Mouse (Mus musculus) urinary bladder, postnatal 14 days (tissue): Measurements from ENCODE around the gene Evi2a.

Source experiments
- DNase-seq: peaks from one replicate; pipeline ENCODE4 v3.0.0; 2021; ENCODE audit warnings: low spot score

The Evi2a gene

DNA sequence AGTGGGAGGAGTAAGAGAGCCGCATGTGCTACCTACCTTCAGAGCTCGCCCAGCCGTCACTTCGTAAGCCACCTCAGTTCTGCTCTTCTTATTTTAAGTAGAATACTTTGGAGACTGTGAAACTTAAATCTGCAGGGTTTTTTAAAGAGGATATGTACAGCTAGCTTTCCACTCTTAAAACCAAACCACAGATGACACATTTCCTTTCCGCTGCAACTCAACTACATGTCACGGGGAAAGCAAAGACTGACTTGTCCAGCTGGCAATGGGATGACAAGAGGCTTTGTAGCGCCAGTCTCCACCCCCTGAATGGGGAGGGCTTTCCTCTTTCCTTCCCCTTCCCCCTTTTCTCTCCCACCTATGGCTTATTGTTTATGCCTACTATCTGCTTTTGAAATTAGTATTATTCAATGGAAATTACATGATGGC is at the start of gene Evi2a, which contains the start of gene Evi2:
TSS of gene Evi2a (minus strand) at position 277 of the 429 bp plus-strand sequence.
TSS of gene Evi2 (minus strand) at position 257 of the 429 bp plus-strand sequence.
- no peak for DNase-seq

GRCm38 (mm10) chr11:79577741-79578140 is 47.3 kb upstream of the Evi2a start:
- peak; percentile 83 for DNase-seq

GRCm38 (mm10) chr11:79575383-79576073 is 45.1 kb upstream of the Evi2a start:
- no peak for DNase-seq

GRCm38 (mm10) chr11:79573836-79574235 is 43.4 kb upstream of the Evi2a start:
- no peak for DNase-seq

DNA sequence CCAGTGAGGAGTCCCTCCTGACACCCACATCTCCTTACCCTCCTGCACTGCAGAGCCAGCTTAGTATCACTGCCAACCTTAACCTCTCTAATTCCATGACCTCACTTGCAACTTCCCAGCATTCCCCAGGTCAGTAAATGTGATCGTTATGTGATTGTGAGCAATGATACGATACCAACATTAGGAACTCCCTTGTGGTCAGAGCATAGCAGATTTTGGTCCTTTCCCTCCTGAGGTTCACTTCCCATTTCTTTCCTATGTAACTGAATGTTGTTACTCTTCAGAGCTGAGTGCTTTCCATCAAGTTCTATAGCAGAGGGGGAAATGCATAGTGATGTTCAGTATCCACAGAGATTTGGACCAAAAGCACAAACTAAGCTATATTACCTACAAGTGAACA is 39.9 kb upstream of the Evi2a start:
- no peak for DNase-seq

GRCm38 (mm10) chr11:79568197-79568911 is 37.9 kb upstream of the Evi2a start:
- DNase-seq, result no peak

DNA sequence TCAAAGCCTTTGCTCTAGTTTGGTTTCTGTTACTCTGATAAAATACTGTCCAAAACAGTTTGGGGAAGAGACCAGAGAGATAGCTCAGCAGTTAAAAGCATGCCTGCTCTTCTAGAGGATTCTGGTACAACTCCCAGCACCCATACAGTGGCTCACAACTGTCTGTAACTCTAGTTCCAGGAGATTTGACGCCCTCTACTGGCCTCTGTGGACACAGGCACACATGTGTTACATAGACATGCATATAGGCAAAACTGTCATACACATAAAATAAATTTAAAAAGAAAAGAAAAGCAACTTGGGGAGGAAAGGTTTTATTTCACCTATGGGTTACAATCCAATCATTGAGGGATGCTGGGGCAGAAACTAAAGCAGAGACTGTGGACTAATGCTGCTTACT is 36.5 kb upstream of the Evi2a start:
- no peak for DNase-seq

GRCm38 (mm10) chr11:79563493-79563892 is 33.1 kb upstream of the Evi2a start:
- DNase-seq, result no peak

GRCm38 (mm10) chr11:79560536-79560935 is 30.1 kb upstream of the Evi2a start:
- no peak for DNase-seq

DNA sequence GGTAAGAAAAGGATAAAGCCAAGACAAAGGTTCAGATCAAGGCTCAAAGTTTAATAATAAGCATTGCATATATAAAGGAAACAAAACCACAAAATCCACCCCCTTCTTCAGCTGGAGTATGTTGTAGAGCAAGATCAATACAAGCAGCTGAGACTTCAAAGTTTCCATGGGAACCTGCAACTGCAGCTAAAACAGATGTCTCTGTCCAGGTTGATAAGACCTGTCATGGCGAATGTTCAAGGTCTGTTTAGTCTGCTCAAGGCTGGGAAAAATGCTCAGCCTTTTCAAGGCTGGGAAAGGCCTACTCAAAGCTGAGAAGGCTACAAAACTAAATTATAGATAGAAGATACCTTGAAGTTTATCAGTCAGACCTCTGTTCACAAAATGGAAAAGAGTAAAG is 22.2 kb upstream of the Evi2a start:
- DNase-seq, result no peak

DNA sequence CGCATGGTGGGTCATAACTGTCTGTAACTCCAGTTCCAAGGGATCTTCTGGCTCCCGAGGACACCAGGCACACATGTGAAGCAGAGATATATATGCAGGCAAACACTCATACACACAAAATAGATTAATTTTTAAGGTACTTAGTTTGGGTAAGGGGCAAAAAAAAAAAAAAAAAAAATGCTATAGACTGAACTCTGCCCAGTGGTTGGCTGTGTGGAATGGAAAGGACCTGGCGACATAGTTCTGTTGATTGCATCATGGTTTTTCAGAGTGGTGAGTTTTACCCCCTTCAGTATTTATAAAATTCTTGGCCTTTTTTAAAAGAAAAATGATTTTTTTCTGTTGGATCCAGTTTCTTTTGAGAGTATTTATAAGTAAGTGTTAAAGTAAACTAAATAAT is 5.9 kb upstream of the Evi2a start:
- no peak for DNase-seq

DNA sequence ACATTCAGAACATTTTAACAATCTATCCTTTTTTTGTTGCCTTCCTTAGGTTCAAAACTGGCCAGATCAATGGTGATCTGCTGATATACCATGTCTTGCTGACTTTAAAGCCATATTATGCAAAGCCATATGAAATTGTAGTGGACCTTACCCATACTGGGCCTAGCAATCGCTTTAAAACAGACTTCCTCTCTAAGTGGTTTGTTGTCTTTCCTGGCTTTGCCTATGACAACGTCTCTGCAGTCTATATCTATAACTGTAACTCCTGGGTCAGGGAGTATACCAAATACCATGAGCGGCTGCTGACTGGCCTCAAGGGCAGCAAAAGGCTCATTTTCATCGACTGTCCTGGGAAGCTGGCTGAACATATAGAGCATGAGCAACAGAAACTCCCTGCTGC is 5.1 kb upstream of the Evi2a start:
- DNase-seq, result no peak

DNA sequence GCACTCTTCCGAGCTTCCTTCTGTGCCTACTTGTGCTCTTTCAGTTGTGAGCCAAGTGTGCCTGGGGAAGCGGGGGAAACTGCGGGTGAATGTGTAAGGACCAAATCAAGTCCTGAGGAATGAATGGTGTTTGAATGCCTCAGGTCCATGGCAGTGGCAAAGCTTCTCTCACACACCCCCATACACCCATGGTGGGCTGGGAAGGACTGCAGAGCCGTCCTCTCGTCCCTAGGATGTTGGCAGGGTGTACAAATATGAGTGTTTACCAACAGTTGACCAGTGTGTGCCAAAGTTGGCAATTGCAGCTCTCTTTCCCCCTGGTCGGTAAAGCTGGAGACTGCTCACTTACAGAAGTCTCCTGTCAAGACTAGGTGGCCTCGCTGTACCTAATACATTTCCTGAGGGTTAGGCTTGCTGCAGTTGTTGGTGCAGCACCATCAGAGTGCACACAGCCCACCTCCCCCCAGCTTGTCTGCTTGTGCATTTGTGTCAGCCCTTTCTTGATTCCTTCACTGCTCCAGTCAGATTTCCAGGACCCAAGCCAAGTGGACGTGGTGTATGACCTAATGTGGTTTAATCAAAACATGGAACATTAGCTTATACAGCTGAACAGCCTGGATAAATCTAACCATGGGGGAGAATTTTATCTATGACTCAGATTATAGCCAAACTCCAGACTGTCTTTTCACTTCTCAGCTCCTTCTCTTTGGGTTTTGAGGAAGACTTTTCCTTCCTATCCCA is 3.7 kb upstream of the Evi2a start:
- peak; percentile 43 for DNase-seq

- no peak for DNase-seq
Observed at GRCm38 (mm10) chr11:79533311-79533710, 2.9 kb upstream of the Evi2a start.

DNA sequence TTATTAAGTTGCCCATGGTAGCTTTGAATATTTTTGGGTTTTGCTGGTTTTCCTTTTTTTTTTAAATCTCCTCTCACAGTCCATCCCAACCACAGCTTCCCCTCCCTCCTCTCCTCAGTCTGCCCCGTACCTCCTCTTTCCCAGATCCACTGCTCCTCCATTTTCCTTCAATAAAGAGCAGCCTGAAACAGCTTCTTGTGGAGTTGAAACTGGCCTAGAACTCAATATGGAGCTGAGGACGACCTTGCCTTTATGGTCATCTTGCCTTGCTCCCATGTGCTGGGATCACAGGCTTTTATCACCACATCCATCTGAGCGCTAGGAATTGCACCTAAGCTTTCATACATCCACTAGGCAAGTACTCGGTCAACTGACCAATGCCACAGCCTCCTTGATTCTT is 1.1 kb upstream of the Evi2a start:
- DNase-seq, result no peak

DNA sequence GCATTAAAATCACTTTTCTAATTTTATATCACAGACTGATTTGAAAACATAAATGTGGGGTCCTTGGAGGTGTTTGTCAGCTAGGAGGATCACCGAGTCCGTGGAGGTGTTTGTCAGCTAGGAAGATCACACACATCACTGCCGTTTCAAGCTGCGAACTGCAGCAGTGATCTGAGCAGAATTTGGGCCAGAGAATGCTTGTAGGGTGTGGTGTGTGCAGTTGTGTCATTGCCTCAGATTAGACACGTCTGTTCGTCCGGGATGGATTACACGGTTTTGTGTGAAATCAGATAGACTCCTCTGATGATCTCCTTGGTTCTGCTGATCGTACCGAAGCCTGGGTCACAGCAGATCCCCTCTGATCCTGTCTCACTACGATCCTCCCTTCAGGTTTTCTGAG is 365 bp upstream of the Evi2a start:
- no peak for DNase-seq

DNA sequence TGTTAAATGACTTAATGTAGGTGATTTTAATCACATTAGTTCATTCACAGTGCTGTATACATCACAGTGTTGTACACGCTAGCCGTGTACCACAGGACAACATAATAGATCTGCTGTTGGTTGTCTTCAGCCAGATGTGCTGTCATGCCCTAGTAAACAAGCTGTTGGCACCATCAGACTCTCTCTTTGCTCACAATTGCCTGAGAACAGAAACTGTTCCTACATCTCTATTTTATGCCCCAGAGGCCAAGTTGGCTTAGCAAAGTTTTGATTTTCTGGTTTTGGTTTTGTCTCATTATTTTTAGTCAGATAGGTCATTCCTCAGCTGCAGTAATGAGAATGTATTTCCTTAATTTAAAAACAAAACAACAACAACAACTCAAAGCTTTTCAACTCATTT is 673 bp downstream of the Evi2a start:
- DNase-seq, result no peak

GRCm38 (mm10) chr11:79529226-79529625 is 1.2 kb downstream of the Evi2a start:
- no peak for DNase-seq

- no peak for DNase-seq
Observed at GRCm38 (mm10) chr11:79528601-79529000, 1.8 kb downstream of the Evi2a start.

- DNase-seq, result no peak
Observed at GRCm38 (mm10) chr11:79527739-79528384, 2.5 kb downstream of the Evi2a start.

- DNase-seq, result no peak
Observed at GRCm38 (mm10) chr11:79527015-79527738, 3.2 kb downstream of the Evi2a start.

- no peak for DNase-seq
Observed at GRCm38 (mm10) chr11:79526549-79526948, 3.9 kb downstream of the Evi2a start.
